Mouse (Mus musculus): ENCODE results near the gene Atf7ip2. TPM values are rescaled to one million over a fixed set of nuclear protein-coding genes. Genes with fewer than 3 reads are reported as not detected.
A peak's percentile ranks its signal among the peaks of the same experiment; 100 is the strongest.
"Not testable (repeated sequence)": the region's sequence is repeated elsewhere in the genome, so short reads cannot be mapped to it uniquely, and the experiment has no call there.

The Atf7ip2 gene
- not detected for total RNA-seq (2021)

DNA sequence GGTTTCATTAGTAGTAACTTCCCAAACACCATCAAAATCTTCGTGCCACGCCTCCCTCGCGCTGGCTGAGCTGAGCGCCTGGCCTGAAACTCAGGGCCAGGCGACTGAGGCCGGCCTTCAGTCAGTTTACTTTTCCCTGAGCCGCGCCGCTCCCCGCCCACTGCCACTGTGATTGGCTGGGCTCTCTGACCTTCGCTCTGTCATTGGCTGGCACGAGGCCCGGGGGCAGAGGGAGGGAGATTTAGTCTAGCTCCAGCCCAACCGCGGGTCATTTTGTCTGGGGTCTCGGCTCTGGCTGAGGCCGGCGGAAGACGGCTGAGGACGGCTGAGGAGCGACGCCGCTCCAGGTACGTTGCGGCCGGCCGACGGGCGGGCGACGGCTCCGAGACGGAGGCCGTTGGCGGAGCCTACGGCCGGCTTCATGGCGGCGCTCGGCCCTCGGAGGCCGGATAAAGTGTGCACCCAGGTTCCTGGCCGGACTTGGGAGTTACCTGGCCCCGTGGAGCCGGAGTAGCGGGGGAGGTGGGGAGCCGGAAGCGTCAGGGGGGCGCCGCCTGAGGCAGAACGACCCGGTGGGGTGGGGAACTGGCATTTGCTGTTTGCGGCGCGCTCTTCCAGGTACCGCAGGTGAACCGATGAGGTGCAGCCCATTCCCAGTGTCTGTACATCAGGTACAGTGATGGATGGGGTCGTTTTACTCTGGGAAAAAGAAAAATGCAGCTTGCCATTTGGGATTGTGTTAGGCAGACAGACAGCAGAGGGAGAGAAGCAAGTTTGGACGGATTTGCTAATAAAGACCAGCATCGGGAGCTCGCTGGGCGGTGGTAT is at the start of gene Atf7ip2:
Gene Atf7ip2, plus strand, starts transcription at position 34 of the 828 bp plus-strand sequence.
- peak; percentile 68 to 81 for DNase-seq (ENCODE audit: extremely low spot score in 1 of 2, low spot score in 1 of 2)

DNA sequence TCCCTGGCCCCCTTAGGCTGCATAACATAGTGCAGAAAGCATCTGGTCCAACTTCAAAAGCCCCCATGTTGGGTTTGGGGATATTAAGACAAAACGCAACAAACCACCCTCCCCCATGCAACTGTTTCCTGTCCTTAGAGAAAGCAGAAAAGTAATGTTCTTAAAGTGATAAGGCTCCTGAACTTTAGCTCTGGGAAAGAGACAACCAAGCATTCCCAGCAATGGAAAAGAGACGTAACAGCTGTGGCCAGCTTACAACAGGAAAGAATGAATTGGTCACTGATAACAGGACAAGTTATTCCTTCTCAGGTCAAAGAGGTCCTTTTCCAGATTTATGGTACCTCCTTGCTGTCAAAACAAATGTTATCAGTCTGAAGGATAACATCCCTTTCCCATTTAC is 49.3 kb upstream of the Atf7ip2 start:
- DNase-seq (ENCODE audit: extremely low spot score in 1 of 2, low spot score in 1 of 2) = no peak

DNA sequence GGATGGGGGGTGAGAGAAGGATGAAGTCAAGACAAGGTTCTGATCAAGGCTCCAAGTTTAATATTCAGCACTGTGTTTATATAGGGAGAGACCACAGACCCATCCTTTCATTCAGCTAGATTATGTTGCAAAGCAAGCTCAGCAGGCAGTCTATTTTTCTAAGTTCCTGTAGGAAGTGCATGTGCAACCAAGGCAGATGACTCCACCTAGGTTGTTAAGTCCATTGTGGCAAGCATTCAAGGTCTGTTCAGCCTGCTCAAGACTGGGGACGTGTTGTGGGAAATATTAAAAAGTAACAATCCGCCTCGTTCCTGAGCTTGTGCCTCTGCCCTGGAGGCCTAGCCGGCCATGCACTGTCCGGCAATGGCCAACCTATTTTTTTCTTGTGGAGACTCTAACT is 45.1 kb upstream of the Atf7ip2 start:
- no peak for DNase-seq (ENCODE audit: extremely low spot score in 1 of 2, low spot score in 1 of 2)

DNA sequence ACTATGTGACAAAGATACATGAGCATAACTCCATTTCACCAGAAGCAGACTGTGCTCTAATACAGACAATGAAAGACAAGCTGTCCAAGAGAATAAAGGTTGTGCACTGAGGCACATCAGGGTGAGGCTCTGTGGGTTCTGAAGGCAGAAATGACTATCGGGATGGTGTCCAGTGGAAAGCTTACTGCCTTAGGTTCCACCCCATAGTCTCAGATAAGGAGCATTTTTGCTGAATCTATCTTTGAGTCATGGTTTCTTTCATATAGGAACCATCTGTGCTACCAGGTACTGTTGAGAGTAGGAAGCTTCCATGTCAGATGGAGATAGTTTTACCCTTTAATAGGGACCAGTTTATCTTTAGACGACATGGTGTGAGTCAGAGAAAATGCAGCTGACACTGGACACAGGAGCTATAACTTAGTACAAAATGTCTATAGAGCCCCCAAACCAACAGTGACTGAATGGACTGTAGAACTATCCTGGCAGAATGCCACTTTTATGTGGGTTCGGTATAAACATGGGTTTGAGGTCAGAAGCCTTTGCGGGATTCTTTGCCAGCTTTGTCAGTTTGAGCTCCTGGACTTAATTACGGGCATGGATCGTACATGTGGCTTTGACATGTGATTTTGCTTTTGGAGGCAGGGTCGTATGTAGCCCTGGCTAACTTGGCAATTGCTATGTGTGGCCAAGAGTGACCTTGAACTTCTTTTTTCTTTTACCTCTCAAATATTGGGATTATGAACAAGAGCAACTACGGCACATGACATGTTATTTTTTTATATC is 23.2 kb upstream of the Atf7ip2 start:
- no peak for DNase-seq (ENCODE audit: extremely low spot score in 1 of 2, low spot score in 1 of 2)

DNA sequence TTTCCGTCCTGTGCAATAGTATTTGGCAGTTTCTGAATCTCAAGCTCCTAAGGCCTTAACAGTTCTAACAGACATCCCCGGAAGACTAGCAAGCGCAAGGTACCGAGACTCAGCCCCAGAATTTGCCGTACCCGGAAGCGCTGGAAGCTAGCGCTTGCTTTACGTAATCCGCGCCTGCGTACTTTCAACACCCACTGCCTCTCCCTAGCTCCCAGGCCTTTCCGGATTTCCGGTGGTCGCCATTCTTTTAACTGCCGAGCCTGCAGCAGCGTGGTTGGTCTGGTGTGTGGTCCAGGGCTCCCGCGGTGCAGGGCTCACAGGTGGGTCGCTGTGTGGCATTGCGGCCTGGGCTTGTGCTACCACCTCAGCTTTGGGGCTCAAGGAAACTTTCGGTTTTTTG is 22.5 kb upstream of the Atf7ip2 start, which contains the start of gene Rpl39l:
Gene Rpl39l, plus strand, starts transcription at position 222 of the 400 bp plus-strand sequence.
- DNase-seq (ENCODE audit: extremely low spot score in 1 of 2, low spot score in 1 of 2) = no peak

DNA sequence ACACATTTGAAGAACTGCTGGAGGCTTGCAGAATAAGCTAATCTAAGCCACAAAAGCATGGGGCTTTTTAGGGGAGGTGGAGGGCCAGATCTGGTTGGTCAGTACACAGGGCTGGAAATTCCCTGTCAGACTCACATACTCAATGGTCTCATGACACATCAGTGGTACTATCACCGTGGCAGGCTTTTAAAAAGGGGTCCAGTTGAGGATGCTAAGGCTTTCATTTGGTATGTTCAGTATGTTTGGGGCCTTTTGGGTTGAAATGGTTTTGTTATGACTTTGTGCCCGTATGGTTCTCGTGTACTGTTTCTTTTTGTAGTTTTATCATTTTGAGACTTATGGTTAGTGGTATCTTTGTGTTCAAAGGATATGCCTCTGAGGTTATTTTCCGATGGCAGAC is 21.2 kb upstream of the Atf7ip2 start:
- DNase-seq (ENCODE audit: extremely low spot score in 1 of 2, low spot score in 1 of 2) = no peak

DNA sequence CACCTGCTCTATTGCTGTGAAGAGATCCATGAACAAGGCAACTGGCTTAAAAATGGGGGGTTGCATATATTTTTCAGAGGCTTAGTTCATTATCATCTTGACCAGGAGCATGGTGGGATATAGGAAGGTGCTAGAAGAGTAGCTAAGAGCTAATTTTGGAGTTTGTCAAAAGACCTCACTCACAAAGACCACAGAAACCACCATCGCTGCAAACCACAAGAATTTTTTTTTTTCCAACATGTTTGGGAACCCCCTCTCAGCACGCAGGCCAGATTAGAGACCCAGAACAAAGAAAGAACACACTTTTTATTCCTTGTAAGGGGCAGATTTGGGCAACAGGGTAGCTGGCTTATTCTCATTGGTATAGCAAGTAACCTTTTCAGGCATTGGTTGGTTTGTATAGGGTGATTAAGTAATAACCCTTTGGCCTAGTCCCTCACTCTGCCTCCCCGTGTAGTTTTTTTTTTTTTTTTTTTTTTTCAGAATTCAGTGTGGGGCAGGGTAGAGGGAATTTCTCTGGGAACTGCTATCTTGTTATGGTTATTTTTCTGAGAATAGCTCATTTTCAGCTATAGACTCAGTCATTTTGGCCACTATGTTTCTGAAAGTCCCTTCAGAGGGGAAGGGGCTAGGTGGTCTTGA is 20.2 kb upstream of the Atf7ip2 start:
- DNase-seq (ENCODE audit: extremely low spot score in 1 of 2, low spot score in 1 of 2) = no peak

DNA sequence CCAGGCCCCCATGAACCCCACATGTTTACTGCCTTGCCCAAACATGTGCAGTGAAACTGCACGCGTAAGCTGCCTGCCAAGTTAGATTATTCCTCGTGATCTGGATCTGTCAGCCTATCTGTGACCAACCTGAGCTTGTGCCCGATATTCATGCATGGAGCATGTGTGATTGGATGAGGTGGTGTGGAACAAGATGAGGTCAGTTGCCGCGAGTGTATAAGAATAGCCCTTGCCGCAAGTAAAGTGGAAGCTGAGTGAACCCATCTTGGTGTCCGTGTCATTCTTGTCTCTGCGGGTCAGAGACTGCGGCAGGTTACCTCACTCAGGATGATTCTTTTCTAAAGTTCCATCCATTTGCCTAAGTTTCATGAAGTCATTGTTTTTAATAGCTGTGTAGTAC is 5.1 kb upstream of the Atf7ip2 start:
- not testable (repeated sequence) for DNase-seq (ENCODE audit: extremely low spot score in 1 of 2, low spot score in 1 of 2)

DNA sequence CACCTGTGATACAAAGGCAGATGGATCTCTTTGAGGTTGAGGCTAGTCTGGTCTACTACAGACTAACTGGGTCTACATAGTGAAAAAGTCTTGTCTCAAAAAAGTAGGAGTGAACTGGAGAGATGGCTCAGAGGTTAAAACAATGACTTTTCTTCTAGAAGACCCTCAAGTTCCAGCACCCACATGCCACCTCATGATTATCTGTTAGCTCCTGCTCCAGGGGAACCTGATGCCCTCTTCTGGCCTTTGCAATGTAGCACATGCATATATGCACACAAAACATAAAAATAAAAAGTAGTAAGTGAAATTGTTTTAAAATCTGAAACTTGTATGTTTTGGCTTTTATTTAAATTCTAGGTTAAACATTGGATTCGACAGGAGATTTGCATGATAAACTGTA is 16.3 kb downstream of the Atf7ip2 start:
- no peak for DNase-seq (ENCODE audit: extremely low spot score in 1 of 2, low spot score in 1 of 2)

DNA sequence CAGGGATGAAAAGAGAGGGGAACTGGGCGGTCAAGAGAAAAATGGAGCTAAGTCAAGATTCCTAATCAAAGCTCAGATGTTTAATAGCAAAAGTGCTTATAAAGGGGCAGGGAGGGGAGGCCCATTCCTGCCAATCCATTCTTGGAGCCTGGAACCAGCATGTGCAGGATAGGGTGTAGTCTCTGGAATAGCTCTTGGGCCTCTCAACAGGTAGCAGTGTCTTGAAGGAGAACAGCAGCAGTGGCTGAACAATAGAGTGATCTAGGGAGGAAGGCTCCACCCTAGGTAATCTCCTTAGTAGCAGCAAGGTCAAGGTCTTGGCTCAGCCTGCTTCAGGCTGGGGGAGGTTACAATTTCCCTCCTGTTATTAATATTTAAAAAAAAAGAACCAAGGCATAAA is 23.9 kb downstream of the Atf7ip2 start:
- not testable (repeated sequence) for DNase-seq (ENCODE audit: extremely low spot score in 1 of 2, low spot score in 1 of 2)

DNA sequence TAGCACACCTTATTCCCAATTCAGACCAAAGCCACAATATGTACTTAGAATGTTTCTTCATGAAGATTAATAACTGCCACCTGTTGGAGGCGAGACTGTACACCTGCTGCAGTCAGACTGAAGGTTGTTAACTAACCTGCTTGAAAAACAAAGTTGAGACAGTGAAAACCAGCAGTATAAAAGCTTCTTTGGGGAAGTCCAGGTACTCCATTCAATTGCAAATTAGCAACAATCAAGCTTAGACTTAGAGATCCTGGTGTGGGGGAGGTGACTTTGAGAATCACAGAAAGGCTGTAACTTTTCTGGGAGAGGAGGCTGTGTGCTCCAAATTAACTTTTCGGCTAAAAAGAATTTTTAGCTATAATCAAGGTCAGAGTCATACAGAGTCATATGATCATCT is 24.5 kb downstream of the Atf7ip2 start:
- not testable (repeated sequence) for DNase-seq (ENCODE audit: extremely low spot score in 1 of 2, low spot score in 1 of 2)

DNA sequence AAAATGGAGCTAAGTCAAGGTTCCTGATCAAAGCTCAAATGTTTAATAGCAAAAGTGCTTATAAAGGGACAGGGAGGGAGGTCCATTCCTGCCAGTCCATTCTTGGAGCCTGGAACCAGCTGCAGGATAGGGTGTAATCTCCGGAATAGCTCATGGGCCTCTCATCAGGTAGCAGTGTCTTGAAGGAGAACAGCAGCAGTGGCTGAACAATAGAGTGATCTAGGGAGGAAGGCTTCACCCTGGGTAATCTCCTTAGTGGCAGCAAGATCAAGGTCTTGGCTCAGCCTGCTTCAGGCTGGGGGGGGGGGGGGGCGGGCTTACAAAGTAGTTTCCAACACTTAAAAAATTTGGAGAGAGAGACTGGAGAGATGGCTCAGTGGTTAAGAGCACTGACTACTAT is 34.8 kb downstream of the Atf7ip2 start:
- no peak for DNase-seq (ENCODE audit: extremely low spot score in 1 of 2, low spot score in 1 of 2)

DNA sequence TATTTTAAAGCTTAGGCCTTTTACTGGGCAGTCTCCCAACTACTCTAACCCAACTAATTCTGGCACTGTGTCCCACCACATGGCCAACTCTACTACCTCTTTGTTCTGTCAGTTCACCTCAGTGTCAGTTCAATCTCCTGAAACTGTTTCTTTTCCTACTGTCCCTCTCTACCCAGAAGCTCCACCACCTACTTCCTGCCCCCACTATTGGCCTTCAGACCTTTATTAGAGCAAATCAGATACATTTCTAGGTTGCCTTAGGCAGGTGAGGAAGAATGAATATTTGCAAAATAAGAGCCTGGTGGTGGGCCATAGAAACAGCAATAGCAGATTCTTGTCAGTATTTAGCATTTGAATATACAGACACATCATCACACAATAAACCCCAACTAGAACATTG is 44.1 kb downstream of the Atf7ip2 start:
- DNase-seq (ENCODE audit: extremely low spot score in 1 of 2, low spot score in 1 of 2) = no peak

DNA sequence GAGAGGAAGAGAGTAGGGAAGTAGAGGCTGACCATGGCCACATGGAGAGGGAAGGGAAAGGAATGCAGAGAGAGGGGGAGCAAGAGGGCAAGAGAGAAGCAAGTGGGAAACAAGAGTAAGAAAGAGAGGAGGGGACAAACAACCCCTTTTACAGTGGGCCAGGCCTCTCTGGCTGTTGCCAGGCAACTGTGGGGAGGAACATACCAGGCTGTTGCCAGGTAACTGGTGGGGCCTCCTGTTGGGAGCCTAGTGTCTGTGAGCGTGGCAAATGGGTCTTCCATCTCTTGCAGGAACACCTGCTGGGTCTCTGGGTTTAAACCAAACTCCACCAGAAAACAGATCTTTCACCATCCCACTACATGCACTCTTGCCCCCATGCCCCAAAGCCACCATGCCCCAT is 61.5 kb downstream of the Atf7ip2 start:
- no peak for DNase-seq (ENCODE audit: extremely low spot score in 1 of 2, low spot score in 1 of 2)

DNA sequence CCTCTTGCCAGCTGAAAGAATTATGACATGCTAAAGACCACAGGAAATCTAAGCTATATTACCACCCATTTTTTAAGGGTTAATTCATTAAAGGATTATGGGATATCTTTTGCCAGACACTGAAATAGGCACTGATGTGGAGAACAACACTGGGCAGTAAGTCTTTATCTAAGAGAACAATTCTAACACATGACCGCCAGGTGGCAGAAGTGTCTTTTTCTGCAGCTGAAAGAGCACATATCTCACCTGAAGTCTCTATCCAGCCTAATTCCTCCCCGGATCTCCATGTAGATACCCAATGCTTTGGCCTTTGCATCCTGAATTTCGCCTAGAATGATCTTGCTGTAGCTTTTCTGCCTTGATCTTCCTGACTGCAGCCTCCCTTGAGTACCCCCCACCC is 79.7 kb downstream of the Atf7ip2 start:
- peak in 1 of 2 experiments; percentile 69 for DNase-seq (ENCODE audit: extremely low spot score in 1 of 2, low spot score in 1 of 2)

DNA sequence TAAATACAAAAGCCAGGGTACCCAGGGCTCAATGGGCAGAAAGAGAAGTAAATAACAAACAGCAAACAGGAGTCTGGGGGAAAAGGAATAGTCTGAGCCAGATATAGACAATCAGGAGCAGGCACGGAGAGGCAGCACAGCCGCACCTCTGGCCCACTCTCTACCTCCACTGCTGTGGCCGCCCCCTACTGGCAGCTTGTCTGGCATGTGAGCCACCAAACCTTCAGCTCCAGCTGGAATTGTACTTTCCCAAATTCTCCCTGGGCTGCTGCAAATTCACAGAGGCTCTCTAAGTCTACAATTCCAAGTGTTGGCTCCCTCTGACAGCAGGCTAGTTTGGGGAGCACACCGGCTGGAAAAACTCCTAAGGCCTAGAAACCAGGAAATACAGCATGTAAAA is 82.0 kb downstream of the Atf7ip2 start:
- no peak for DNase-seq (ENCODE audit: extremely low spot score in 1 of 2, low spot score in 1 of 2)

DNA sequence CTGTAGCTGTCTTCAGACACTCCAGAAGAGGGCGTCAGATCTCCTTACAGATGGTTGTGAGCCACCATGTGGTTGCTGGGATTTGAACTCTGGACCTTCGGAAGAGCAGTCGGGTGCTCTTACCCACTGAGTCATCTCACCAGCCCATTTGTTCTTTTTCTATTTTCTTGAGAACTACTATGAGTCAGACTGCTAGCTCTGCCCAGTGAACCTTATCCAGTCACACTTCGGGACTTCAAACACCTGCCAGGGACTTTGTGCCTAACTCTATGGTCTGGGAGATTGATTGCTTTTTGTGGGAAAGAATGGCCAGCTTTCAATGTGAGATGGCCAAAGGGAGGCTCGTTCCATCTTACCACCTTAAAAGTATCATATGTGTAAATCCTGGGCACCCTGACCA is 84.3 kb downstream of the Atf7ip2 start:
- DNase-seq (ENCODE audit: extremely low spot score in 1 of 2, low spot score in 1 of 2) = not testable (repeated sequence)

DNA sequence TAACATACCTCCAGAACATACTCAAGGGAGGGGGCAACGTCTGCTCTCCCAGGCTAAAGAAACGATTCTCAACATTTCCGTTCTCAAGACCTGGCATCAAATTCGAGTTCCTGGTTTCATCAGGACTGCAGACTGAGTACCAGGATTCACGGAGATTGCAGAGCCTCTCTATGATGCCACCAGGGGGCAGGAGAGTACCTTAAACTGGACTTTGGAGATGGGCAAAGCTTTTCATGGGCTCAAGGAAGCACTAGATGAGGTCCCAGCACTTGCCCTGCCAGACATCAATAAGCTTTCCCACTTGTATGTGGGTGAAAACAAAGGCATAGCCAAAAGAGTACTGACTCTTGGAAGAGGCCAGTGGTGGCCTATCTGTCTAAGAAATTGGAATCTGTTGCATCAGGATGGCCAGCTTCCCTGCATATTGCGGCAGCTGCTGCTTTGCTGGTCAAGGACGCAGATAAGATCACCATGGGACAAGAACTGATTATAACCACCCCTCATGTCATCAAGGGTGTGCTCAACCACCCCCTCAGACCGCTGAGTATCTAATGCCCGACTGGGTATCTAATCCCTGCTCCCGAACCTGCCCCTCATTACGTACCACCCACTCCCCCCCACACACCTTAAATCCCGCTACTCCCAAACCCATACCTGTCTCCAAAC is 87.9 kb downstream of the Atf7ip2 start:
- peak; percentile 73 to 95 for DNase-seq (ENCODE audit: extremely low spot score in 1 of 2, low spot score in 1 of 2)

DNA sequence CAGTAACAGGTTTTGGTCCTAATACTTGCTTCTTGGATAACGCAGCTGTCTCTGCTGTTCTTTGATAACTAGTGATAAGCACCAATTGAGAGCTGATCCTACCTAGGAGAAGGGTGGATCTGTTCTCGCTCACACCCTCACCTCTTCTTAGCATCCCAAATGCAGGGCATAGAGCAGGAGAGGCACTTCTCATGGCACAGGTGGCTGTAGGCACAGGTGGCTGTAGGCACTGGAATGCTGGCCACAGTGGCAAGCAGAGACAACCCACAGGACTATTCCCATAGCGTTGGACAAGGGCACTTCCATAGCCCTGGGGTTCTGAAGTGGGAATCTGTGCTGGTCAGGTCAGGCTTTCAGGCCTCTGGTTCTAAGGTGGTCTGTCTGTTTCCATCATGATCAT is 89.4 kb downstream of the Atf7ip2 start:
- DNase-seq (ENCODE audit: extremely low spot score in 1 of 2, low spot score in 1 of 2) = no peak

DNA sequence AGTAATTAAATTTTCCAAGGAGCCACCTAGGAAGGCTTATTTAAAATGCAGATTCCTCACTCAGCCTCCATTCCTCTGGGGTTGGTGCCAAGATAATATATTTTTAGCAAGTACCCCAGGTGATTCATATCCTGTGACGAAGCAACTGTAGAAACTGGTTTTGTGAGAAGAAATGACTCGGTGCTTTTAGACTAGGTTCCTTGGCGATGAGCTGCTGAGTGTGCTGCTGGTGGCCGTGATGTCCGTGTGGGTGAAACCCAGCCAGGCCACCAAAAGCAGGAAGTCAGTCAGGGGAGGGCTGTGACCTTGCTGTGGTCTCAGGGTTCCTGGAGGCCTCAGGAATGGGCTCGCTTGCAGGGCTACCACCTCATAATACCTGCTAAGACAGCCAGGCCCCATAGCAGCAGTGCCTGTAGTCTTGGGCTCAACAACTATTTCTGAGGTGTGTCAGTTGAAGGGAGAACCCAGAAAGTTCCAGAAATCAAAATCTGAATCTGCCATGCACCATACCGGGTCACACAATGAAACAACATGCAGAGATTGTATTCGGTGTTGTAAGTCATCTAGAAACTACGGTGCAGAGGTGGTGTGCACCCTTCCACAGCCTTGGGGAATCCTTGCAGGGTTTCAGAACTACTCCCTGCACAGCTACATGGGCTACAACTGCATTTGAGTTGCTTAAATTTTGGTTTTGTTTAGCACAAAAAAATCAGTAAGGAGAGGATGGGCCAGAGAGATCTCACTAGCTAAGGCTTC is 94.2 kb downstream of the Atf7ip2 start:
- DNase-seq (ENCODE audit: extremely low spot score in 1 of 2, low spot score in 1 of 2) = no peak
